Mouse (Mus musculus) megakaryocyte, embryonic 14.5 days (primary cell): Measurements from ENCODE around the gene Hoxc6.

ENCODE experiments used
- FLI1 ChIP-seq: IDR thresholded peaks from 2 replicates; pipeline ENCODE4 v1.6.1; 2012; ENCODE audit warnings: low read length, inconsistent platforms, mixed read lengths
- GATA1 ChIP-seq: IDR thresholded peaks from 3 replicates; pipeline ENCODE4 v1.6.1; 2012; ENCODE audit warnings: mixed read lengths, low read length, inconsistent platforms, borderline replicate concordance

GRCm38 (mm10) chr15:103015009-103015399 lies 16.9 kb downstream of the Hoxc6 start:
- no peak for TF ChIP-seq GATA1
- no peak for TF ChIP-seq FLI1
